Mouse (Mus musculus) cerebellum, adult 2 months (tissue): ENCODE measurements around the gene Zfp354b. TPM values are rescaled to one million over a fixed set of nuclear protein-coding genes. Genes with fewer than 3 reads are reported as not detected.

Source experiments
- DNase-seq, 2 experiments: peaks; one replicate each; pipeline ENCODE4 v3.0.0; 2021
- H3K27ac ChIP-seq: fragments of 200-500 bp; 2 replicates; pipeline ENCODE4 v1.5.1; 2012; ENCODE audit warnings: low read length, control low read depth, inconsistent platforms; ENCODE audit not compliant: insufficient read depth
- H3K27me3 ChIP-seq: fragments of 200-500 bp; 2 replicates; pipeline ENCODE4 v1.6.1; 2012; ENCODE audit warnings: inconsistent platforms, mild to moderate bottlenecking, low read length, moderate library complexity; ENCODE audit not compliant: control insufficient read depth, insufficient read depth
- H3K4me1 ChIP-seq: fragments of 200-500 bp; 2 replicates; pipeline ENCODE4 v1.6.1; 2011; ENCODE audit warnings: low read length; ENCODE audit not compliant: control insufficient read depth, insufficient read depth
- H3K4me3 ChIP-seq: fragments of 200-500 bp; replicated peaks from 2 replicates; pipeline ENCODE3; 2011; ENCODE audit warnings: mild to moderate bottlenecking, low read depth, low read length, control low read depth; ENCODE audit not compliant: insufficient read depth
- CTCF ChIP-seq: fragments of 200-500 bp; IDR thresholded peaks from 2 replicates; pipeline ENCODE4 v1.5.1; 2011; ENCODE audit warnings: low read depth, mild to moderate bottlenecking, control low read depth, low read length, moderate library complexity, borderline replicate concordance; ENCODE audit not compliant: insufficient read depth
- POLR2A ChIP-seq: fragments of 200-500 bp; IDR thresholded peaks from 2 replicates; pipeline ENCODE4 v1.6.1; 2011; ENCODE audit warnings: low read length, control low read depth, borderline replicate concordance; ENCODE audit not compliant: insufficient read depth
- WGBS: fragments of 180-500 bp; shearing (Covaris S2); methylation state at CpG from one replicate; pipeline ENCODE4 v1.1.7; 2018; 5-methylcytosine and 5-hydroxymethylcytosine counted together
- polyA plus RNA-seq: library from polyadenylated mRNA; depleted of rRNA; stranded (reverse); fragments of >200 nt; gene quantifications from 2 replicates; pipeline ENCODE4 v1.2.3, GENCODE M21; 2012; rRNA removed

Zfp354b gene
- 3.5 and 3.6 TPM in 2 replicates for polyA plus RNA-seq

GRCm38 (mm10) chr11:50931451-50931866 lies at the start of gene Zfp354b:
Zfp354b (minus strand) TSS chr11:50931633.
- under 1% methylated on average over 18 of the region's 18 CpGs for WGBS
- no peaks in the 10 kb centered on the region for H3K27me3 ChIP-seq
- peak within 1 kb of the TSS; percentile 93 for H3K4me3 ChIP-seq
- H3K4me1 ChIP-seq: no peaks in the 10 kb centered on the region
- DNase-seq: peak; percentile 86 to 92
- peak within 1 kb of the TSS; percentile 84 for H3K27ac ChIP-seq
- TF ChIP-seq POLR2A: peak; percentile 82
- no peak for TF ChIP-seq CTCF

GRCm38 (mm10) chr11:50977216-50977615 lies 45.8 kb upstream of the Zfp354b start:
- no peak overlapping the region for H3K27ac ChIP-seq
- TF ChIP-seq CTCF (no peak), POLR2A (no peak)
- no peaks in the 10 kb centered on the region for H3K4me1 ChIP-seq
- WGBS: 58% methylated on average over 4 of the region's 4 CpGs
- no peak overlapping the region for H3K4me3 ChIP-seq
- H3K27me3 ChIP-seq: no peaks in the 10 kb centered on the region
- DNase-seq: no peak

- DNase-seq: no peak
- H3K4me1 ChIP-seq: no peaks in the 10 kb centered on the region
Measured at GRCm38 (mm10) chr11:50966230-50966629, 34.8 kb upstream of the Zfp354b start, which contains the start of gene Olfr1378. Olfr1378 (plus strand) TSS chr11:50966530.

GRCm38 (mm10) chr11:50964886-50965285 lies 33.5 kb upstream of the Zfp354b start:
- Histone ChIP-seq H3K27ac (no peak overlapping the region), H3K4me1 (no peaks in the 10 kb centered on the region), H3K27me3 (no peaks in the 10 kb centered on the region), H3K4me3 (no peak overlapping the region)
- no peak for TF ChIP-seq POLR2A
- TF ChIP-seq CTCF: no peak
- WGBS: 71% methylated on average over 2 of the region's 2 CpGs
- DNase-seq: no peak

More at GRCm38 (mm10) chr11:50966230-50966629, 34.8 kb upstream of the Zfp354b start, which contains the start of gene Olfr1378:
- no peak for TF ChIP-seq POLR2A
- TF ChIP-seq CTCF: no peak
- 84% methylated on average over 11 of the region's 11 CpGs for WGBS
- H3K27me3 ChIP-seq: no peaks in the 10 kb centered on the region
- no peak within 1 kb of the TSS for H3K27ac ChIP-seq
- no peak within 1 kb of the TSS for H3K4me3 ChIP-seq

GRCm38 (mm10) chr11:50953665-50954064 lies 22.2 kb upstream of the Zfp354b start, which contains the start of gene Prop1:
Prop1 (minus strand) TSS chr11:50953765.
- 66% methylated on average over 6 of the region's 6 CpGs for WGBS
- TF ChIP-seq CTCF (no peak), POLR2A (no peak)
- no peak for DNase-seq
- Histone ChIP-seq H3K4me1 (no peaks in the 10 kb centered on the region), H3K27ac (no peak within 1 kb of the TSS), H3K4me3 (no peak within 1 kb of the TSS), H3K27me3 (no peaks in the 10 kb centered on the region)

GRCm38 (mm10) chr11:50952290-50952689 lies 20.9 kb upstream of the Zfp354b start:
- no peak for DNase-seq
- 64% methylated on average over 14 of the region's 14 CpGs for WGBS
- no peak overlapping the region for H3K4me3 ChIP-seq

GRCm38 (mm10) chr11:50943506-50943905 lies 12.1 kb upstream of the Zfp354b start, which contains the start of gene 4933414I15Rik:
4933414I15Rik (minus strand) TSS chr11:50943765.
- WGBS: 83% methylated on average over 14 of the region's 14 CpGs
- Histone ChIP-seq H3K4me3 (no peak within 1 kb of the TSS), H3K4me1 (peaks cover 4% of the 10 kb centered on the region; the same call in 1 of the 2 replicates), H3K27me3 (no peaks in the 10 kb centered on the region), H3K27ac (no peak within 1 kb of the TSS)
- TF ChIP-seq POLR2A: no peak
- TF ChIP-seq CTCF: no peak
- DNase-seq: no peak

More at GRCm38 (mm10) chr11:50952290-50952689, 20.9 kb upstream of the Zfp354b start:
- Histone ChIP-seq H3K4me1 (no peaks in the 10 kb centered on the region), H3K27ac (no peak overlapping the region), H3K27me3 (no peaks in the 10 kb centered on the region)
- no peak for TF ChIP-seq CTCF
- TF ChIP-seq POLR2A: no peak

- no peak overlapping the region for H3K4me3 ChIP-seq
- no peaks in the 10 kb centered on the region for H3K27me3 ChIP-seq
- peak in 1 of 2 experiments; percentile 19 for DNase-seq
- H3K27ac ChIP-seq: no peak overlapping the region
- H3K4me1 ChIP-seq: peaks cover 4% of the 10 kb centered on the region; the same call in 1 of the 2 replicates
- TF ChIP-seq CTCF: no peak
- no peak for TF ChIP-seq POLR2A
- 17% methylated on average over 12 of the region's 12 CpGs for WGBS
Measured at GRCm38 (mm10) chr11:50942386-50942785, 11.0 kb upstream of the Zfp354b start.
